Mouse (Mus musculus) forebrain, embryonic 16.5 days (tissue): ENCODE results near the gene Sipa1. TPM values are rescaled to one million over a fixed set of nuclear protein-coding genes. Genes with fewer than 3 reads are reported as not detected.

ENCODE experiments used
- ATAC-seq: fragments of 200-750 bp; cut with Nextera tagmentation; 2 replicates; pipeline ENCODE4 v1.8.0; 2017; ENCODE audit warnings: mild to moderate bottlenecking, moderate library complexity
- H3K27ac ChIP-seq: fragments of 300-500 bp; sonication (generic); 2 replicates; pipeline ENCODE4 v1.5.1; 2014; ENCODE audit warnings: low read length, control low read depth
- H3K27me3 ChIP-seq: fragments of 300-500 bp; sonication (generic); replicated peaks from 2 replicates; pipeline ENCODE4 v1.6.1; 2014; ENCODE audit warnings: low read length; ENCODE audit not compliant: control insufficient read depth, insufficient read depth
- H3K36me3 ChIP-seq: fragments of 300-500 bp; sonication (generic); 2 replicates; pipeline ENCODE4 v1.6.1; 2014; ENCODE audit not compliant: control insufficient read depth, insufficient read depth
- H3K4me1 ChIP-seq: fragments of 300-500 bp; sonication (generic); replicated peaks from 2 replicates; pipeline ENCODE4 v1.6.1; 2014; ENCODE audit warnings: low read length; ENCODE audit not compliant: control insufficient read depth, insufficient read depth
- H3K4me2 ChIP-seq: fragments of 300-500 bp; sonication (generic); 2 replicates; pipeline ENCODE4 v1.6.1; 2014; ENCODE audit warnings: mild to moderate bottlenecking, low read length, control low read depth
- H3K4me3 ChIP-seq: fragments of 300-500 bp; sonication (generic); replicated peaks from 2 replicates; pipeline ENCODE4 v1.5.1; 2014; ENCODE audit warnings: mild to moderate bottlenecking, low read length, control low read depth
- H3K9ac ChIP-seq: fragments of 300-500 bp; sonication (generic); replicated peaks from 2 replicates; pipeline ENCODE4 v1.6.1; 2014; ENCODE audit warnings: low read depth, low read length, control low read depth
- H3K9me3 ChIP-seq: fragments of 300-500 bp; sonication (generic); 2 replicates; pipeline ENCODE4 v1.6.1; 2016; ENCODE audit warnings: low read length; ENCODE audit not compliant: control insufficient read depth
- WGBS: fragments of 180-500 bp; shearing (Covaris S2); extraction: QIAGEN DNeasy Blood & Tissue Kit; methylation state at CpG from one replicate; pipeline ENCODE4 v1.1.7; 2014; 5-methylcytosine and 5-hydroxymethylcytosine counted together
- polyA plus RNA-seq: library from polyadenylated mRNA; unstranded; fragments of >200 nt; fragmentation: Nextera tagmentation; extraction: Ambion mirVana; gene quantifications from 2 replicates; pipeline ENCODE4 v1.2.1, GENCODE M21; 2015

The Sipa1 gene
- polyA plus RNA-seq, 1 experiment from 2014 or later: 15.1 TPM

DNA sequence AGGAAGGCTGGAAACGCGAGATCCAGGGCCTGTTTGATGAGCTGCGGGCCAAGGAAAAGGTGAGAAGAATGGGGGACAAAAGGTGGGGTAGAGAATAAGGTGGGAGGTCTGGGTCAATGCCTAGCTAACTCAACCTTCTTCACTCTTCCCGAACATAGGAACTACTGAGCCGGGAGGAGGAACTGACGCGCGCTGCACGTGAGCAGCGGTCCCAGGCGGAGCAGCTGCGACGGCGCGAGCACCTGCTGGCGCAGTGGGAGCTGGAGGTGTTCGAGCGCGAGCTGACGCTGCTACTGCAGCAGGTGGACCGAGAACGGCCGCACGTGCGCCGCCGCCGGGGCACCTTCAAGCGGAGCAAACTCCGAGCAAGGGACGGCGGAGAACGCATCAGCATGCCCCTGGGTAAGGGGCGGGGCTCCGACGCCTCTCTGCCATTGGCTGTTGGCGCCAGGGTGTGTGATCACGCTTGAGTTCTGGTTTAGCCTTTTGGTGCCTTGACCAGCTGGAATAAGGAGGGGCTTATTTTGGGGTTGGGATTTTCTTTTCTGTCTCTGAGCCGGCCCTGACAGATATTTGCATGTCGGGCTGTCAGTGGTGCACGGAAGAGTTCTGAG lies 32.4 kb upstream of the Sipa1 start:
- peak; percentile 57 for ATAC-seq

DNA sequence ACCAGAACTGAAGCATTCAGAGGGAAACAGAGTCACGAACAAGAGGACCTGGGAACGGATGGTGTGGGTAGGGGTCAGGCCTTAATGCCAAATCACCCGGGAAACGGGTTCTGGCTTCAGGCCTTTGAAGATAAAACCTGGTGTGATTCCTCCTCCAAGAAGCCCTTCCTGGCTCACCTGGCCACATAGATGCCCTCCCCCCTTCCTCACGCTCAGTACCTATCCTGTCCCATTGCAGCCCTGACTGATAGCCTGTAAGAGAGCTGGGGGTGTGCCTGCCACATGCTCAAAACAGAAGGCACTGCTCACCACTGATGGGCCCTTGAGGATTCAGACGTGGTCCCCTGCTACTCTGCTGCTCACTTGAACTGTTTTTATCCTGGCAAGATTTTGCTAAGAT lies 30.3 kb upstream of the Sipa1 start:
- Histone ChIP-seq H3K4me1 (peaks cover 44% of the 10 kb centered on the region), H3K9ac (no peak overlapping the region), H3K4me2 (no peak overlapping the region), H3K27me3 (no peaks in the 10 kb centered on the region), H3K4me3 (no peak overlapping the region), H3K27ac (no peak overlapping the region), H3K36me3 (peaks cover 19% of the 10 kb centered on the region), H3K9me3 (no peaks in the 10 kb centered on the region)
- WGBS: 91% methylated on average over 6 of the region's 6 CpGs
- no peak for ATAC-seq

More for the DNA sequence above, 32.4 kb upstream of the Sipa1 start:
- Histone ChIP-seq H3K9me3 (no peaks in the 10 kb centered on the region), H3K27ac (no peak overlapping the region), H3K4me3 (peak overlapping the region; percentile 42), H3K4me2 (peak overlapping the region; percentile 57), H3K9ac (peak overlapping the region; percentile 52), H3K4me1 (peaks cover 27% of the 10 kb centered on the region), H3K27me3 (no peaks in the 10 kb centered on the region), H3K36me3 (peaks cover 26% of the 10 kb centered on the region)
- WGBS: 9% methylated on average over 41 of the region's 41 CpGs

DNA sequence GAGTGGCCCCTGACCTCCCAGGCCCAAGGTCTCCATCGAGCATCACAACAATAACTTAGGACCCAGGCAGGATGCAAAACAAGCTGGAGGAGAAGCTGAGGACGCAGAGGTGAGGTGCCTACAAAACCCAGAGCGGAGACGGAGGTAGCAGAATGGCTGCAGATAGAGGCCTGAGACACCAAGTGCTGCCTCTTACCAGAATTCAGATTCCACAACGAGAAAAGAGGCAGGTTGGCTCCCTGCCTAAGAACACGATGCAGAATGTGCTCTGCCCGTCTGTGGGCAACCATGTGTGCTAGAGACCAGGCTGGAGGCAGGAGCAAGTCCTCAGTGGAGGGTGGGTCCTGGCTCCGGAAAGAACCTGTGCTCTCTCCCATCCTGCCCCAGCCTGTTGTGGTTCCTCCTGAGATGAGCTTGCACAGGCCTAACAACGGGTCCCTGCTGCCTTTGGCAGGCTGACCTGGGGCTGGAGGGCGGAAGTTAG lies 29.4 kb upstream of the Sipa1 start:
- ATAC-seq: no peak
- H3K9me3 ChIP-seq: no peaks in the 10 kb centered on the region
- no peak overlapping the region; the same call in 1 of the 2 replicates for H3K4me2 ChIP-seq
- H3K4me3 ChIP-seq: no peak overlapping the region
- H3K27ac ChIP-seq: no peak overlapping the region
- peaks cover 12% of the 10 kb centered on the region for H3K36me3 ChIP-seq
- 76% methylated on average over 10 of the region's 10 CpGs for WGBS
- no peaks in the 10 kb centered on the region for H3K27me3 ChIP-seq
- H3K9ac ChIP-seq: no peak overlapping the region
- H3K4me1 ChIP-seq: peaks cover 46% of the 10 kb centered on the region

DNA sequence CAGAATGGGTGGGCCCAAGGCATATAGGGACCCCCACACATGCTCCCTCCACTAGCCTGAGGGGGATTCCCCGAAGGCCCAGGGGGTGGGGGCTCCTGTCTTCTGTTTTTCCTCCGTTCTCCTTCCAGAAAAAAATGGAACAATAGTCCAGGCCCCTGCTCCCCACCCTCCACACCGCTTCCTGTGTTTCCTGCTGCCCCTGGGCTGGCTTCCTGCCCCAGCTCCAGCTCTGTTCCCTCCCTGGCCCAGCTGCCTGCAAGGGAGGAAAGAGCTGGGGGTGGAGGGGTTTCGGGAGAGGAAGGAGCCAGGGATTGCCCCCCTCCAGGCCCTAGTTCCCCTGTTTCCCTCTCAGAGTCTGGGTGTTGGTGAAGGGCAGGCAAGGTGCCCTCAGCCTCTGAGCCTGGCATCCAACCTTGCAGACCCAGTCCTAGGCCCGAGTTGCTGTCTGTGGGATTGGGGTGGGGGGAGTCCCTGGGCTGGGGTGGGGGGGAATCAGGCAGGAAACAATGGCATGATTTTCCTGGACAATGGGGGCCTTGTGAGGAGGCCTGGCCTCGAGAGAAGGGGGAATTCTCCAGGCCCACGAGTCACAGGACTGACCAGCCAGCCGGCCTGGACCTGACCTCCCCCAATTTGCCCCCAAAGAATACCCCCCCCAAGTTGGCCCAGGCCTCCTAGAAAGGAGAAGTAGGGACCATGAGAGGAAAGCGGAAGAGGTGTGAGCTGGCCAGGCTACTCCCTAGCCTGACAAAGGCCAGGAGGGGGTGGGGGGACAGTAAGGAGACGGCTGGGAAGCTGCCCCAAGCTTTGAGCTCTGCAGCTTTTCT lies 28.8 kb upstream of the Sipa1 start:
- ATAC-seq: no peak
- WGBS: 67% methylated on average over 10 of the region's 10 CpGs
- H3K9me3 ChIP-seq: no peaks in the 10 kb centered on the region
- no peak overlapping the region for H3K27ac ChIP-seq
- no peaks in the 10 kb centered on the region for H3K27me3 ChIP-seq
- H3K4me3 ChIP-seq: no peak overlapping the region
- no peak overlapping the region for H3K4me2 ChIP-seq
- peaks cover 52% of the 10 kb centered on the region for H3K4me1 ChIP-seq
- 0 out of 2 replicates have a peak overlapping the region, but pooled peaks have one; percentile 10 for H3K9ac ChIP-seq
- peaks cover 6% of the 10 kb centered on the region; the same call in 1 of the 2 replicates for H3K36me3 ChIP-seq

DNA sequence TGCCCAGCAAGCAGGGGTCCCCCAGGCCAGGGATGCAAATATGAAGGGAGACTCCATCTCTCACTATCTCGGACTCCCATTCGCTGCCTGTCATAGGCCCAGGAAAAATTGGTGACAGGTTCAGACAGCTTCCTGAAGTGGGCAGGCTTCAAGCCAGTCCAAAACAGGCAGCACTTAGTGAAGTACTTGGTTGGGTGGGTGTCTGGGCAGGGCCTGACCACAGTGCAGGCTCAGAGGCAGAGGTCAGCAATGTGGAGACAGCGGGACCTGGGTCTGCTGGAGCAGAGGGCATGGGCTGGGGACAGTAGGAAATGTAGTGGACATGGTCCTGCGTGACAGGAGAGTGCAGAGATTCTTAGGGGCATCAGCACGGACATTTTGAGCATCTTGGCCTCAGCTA lies 28.1 kb upstream of the Sipa1 start:
- Histone ChIP-seq H3K4me3 (no peak overlapping the region), H3K9me3 (no peaks in the 10 kb centered on the region), H3K9ac (0 out of 2 replicates have a peak overlapping the region, but pooled peaks have one; percentile 10), H3K27ac (no peak overlapping the region), H3K4me2 (no peak overlapping the region), H3K36me3 (no peaks in the 10 kb centered on the region), H3K27me3 (no peaks in the 10 kb centered on the region), H3K4me1 (peaks cover 56% of the 10 kb centered on the region)
- WGBS: 88% methylated on average over 5 of the region's 5 CpGs
- ATAC-seq: no peak

DNA sequence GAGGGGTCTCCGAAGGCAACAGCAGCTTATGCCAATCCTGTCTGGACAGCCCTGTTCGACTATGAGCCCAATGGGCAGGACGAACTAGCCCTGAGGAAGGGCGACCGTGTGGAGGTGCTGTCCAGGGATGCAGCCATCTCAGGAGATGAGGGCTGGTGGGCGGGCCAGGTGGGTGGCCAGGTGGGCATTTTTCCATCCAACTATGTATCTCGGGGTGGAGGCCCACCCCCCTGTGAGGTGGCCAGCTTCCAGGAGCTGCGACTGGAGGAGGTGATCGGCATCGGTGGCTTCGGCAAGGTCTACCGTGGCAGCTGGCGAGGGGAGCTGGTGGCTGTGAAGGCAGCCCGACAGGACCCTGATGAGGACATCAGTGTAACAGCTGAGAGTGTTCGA lies 26.8 kb upstream of the Sipa1 start:
- peak overlapping the region; percentile 99 for H3K4me2 ChIP-seq
- H3K9me3 ChIP-seq: no peaks in the 10 kb centered on the region
- no peak overlapping the region for H3K27ac ChIP-seq
- H3K4me1 ChIP-seq: peaks cover 49% of the 10 kb centered on the region
- no peaks in the 10 kb centered on the region for H3K27me3 ChIP-seq
- WGBS: 73% methylated on average over 15 of the region's 15 CpGs
- no peak for ATAC-seq
- H3K36me3 ChIP-seq: no peaks in the 10 kb centered on the region; the same call in 1 of the 2 replicates
- H3K9ac ChIP-seq: peak overlapping the region; percentile 73
- H3K4me3 ChIP-seq: peak overlapping the region; percentile 85

DNA sequence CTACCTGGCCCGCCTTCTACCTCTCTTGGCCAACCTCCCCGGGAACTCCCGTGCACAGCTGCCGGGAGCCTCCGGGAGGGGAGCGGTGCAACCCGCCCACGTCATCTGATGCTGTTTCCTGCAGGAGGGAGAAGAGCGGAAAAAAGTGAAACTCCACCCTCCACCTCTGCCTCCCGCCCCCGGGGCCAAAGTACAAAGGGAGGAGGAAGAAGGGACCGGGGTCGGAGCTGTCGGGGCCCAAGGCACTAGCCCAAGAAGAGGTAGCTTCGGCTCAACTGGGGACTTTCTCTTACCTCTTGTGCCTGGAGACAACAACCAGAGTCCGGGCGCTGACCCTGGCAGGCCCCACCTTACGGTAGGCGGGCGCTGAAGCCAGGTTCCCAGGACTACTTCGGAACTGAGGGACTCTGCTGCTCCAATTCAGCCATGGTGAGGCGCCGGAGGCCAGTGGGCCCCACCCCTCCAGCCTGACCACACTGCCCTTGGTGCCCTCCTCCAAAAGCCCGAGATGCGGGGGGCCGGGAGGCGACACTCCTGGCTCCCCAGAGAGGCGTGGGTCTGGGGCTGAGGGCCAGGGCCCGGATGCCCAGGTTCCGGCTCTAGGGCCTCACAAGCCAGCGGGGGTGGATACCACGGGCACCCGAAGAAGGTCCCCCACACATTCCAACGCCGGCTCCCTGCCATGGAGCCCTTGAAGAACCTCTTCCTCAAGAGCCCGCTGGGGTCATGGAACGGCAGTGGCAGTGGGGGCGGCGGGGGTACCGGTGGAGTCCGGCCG lies 26.2 kb upstream of the Sipa1 start:
- H3K9me3 ChIP-seq: no peaks in the 10 kb centered on the region
- no peak for ATAC-seq
- H3K36me3 ChIP-seq: peaks cover 4% of the 10 kb centered on the region
- 11% methylated on average over 42 of the region's 42 CpGs for WGBS
- H3K4me2 ChIP-seq: peak overlapping the region; percentile 99
- H3K4me1 ChIP-seq: peaks cover 49% of the 10 kb centered on the region
- H3K27ac ChIP-seq: peak overlapping the region; percentile 73
- no peaks in the 10 kb centered on the region for H3K27me3 ChIP-seq
- peak overlapping the region; percentile 85 for H3K4me3 ChIP-seq
- H3K9ac ChIP-seq: peak overlapping the region; percentile 73

DNA sequence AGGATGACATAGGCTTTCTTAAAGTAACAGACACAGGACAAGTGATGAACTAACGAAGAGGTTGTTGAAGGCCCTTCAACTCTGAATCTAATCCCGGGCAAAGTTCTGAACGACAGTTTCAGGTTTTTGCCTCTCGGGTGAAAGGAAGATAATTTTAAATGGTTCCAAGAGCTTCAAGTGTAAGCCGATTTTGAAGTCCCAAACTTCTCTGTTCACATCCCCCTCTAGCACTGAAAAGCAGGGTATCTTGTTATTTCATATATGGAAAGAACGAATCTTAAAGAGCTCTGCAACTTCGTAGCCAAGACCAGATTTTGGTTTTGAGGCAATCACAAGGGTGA lies 25.6 kb upstream of the Sipa1 start:
- Histone ChIP-seq H3K4me1 (peaks cover 49% of the 10 kb centered on the region), H3K9me3 (no peaks in the 10 kb centered on the region), H3K27ac (peak overlapping the region; percentile 73)

More for the DNA sequence above, 25.6 kb upstream of the Sipa1 start:
- Histone ChIP-seq H3K36me3 (peaks cover 10% of the 10 kb centered on the region), H3K4me3 (peak overlapping the region; percentile 85), H3K27me3 (no peaks in the 10 kb centered on the region), H3K4me2 (peak overlapping the region; percentile 99), H3K9ac (peak overlapping the region; percentile 73)
- ATAC-seq: no peak
- under 1% methylated on average over 7 of the region's 7 CpGs for WGBS
